Mouse (Mus musculus): Measurements from ENCODE around the gene Vps45.

Vps45 gene

DNA sequence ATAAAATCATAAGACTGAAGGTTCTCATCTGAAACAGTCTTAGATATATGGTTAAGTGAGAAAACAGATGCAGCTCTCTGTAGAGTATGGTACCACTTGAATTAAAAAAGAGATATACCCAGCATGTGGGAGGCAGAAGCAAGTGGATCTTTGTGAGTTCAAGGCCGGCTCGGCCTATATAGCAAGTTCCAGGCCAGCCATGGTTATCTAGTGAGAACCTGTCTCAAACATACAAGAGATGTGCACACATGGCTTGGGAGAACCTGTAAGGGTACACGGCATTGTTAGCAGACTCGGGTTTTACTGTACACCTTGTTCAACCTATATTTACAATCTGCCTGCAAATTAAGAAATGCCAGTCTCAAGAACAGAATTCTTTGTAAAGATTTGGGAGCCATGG, 19.4 kb downstream of the Vps45 start:
- no peak for DNase-seq (ENCODE audit: low read depth, low spot score)

- no peak for DNase-seq (ENCODE audit: low read depth, low spot score)
Measured at GRCm38 (mm10) chr3:96038156-96038555, 20.1 kb downstream of the Vps45 start.

- DNase-seq (ENCODE audit: low read depth, low spot score), result no peak
Measured at GRCm38 (mm10) chr3:96036796-96037195, 21.5 kb downstream of the Vps45 start.

DNA sequence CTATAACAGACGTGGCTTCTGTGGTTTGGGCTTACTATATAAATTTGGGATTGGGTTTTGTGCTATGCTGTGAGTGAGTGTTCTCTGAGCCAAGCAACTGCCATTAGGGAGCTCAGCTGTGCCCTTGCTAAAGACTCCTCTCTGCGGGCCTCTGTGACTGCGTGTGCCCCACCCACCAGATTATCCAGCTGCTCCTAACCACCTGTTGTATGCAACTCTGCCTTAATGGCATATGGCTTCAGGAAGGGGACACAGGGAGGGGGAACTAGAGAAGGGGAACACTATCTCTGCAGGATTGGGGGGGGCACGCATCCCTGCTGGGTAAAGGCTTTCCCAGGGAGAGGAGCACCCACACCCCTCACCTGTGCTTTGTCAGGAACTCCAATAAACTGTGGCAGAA, 25.2 kb downstream of the Vps45 start:
- no peak for DNase-seq (ENCODE audit: low read depth, low spot score)

DNA sequence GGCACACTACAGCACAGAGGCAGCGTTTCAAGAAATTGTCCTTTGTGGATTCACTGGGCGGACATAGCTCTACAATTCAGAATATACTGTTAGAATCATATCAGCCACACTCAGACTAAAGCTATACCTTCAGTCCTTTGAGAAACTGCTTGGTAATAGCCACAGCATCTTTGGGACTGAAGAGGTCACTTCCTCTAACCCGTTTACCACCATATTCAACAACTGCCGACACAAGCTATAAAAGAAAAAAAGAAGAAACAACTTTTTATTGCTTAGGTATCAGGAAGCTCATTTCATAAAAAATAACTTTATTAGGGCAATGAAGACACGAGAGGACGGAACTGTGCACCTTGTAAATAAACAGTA, 25.6 kb downstream of the Vps45 start:
- DNase-seq (ENCODE audit: low read depth, low spot score), result no peak

- DNase-seq (ENCODE audit: low read depth, low spot score), result no peak
Measured at GRCm38 (mm10) chr3:96031991-96032651, 26.1 kb downstream of the Vps45 start.

GRCm38 (mm10) chr3:96029766-96030165, 28.5 kb downstream of the Vps45 start:
- no peak for DNase-seq (ENCODE audit: low read depth, low spot score)

GRCm38 (mm10) chr3:96029336-96029735, 28.9 kb downstream of the Vps45 start:
- no peak for DNase-seq (ENCODE audit: low read depth, low spot score)

DNA sequence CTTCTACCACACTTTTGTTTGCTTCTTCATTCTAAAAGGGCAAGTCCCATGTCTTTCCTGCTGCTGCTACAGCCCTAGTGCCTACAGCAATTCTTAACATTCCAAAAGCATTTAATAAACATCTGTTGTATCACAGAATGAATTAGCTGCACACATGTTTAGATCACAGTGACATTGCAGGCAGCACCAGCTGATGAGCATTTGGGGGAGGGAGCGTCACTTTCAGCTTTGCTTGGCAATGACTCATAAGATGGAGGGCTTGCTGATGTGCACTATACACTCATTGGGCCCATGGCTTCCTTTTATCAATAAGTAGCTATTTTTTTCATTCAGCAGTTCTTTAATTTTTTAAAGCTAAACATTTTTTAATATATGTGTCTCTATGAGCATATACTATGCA, 30.4 kb downstream of the Vps45 start:
- DNase-seq (ENCODE audit: low read depth, low spot score), result no peak

- DNase-seq (ENCODE audit: low read depth, low spot score), result no peak
Measured at GRCm38 (mm10) chr3:96027145-96027544, 31.1 kb downstream of the Vps45 start.

- DNase-seq (ENCODE audit: low read depth, low spot score), result no peak
Measured at GRCm38 (mm10) chr3:96021421-96022128, 36.7 kb downstream of the Vps45 start.

GRCm38 (mm10) chr3:96020735-96021134, 37.5 kb downstream of the Vps45 start:
- no peak for DNase-seq (ENCODE audit: low read depth, low spot score)

DNA sequence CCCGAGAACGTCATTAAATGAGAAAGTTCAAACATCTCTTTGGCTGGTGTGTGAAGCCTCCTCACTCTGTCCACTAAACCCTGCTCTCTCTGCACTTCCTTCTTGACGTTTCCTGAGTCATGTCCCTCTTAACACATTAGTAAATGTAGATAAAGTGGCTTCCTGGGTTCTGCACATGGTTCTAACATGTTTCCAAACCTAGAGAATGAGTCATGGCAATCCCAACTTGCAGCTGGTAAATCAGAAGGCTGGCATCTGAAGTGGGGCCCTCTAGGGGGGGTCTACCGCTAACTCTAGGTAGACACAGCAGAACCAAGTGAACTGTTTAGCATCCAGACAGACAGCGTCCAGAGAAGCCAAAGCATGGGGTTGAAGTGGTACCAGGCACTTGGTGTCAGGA, 40.8 kb downstream of the Vps45 start:
- DNase-seq (ENCODE audit: low read depth, low spot score), result no peak

- DNase-seq (ENCODE audit: low read depth, low spot score), result no peak
Measured at GRCm38 (mm10) chr3:96016257-96016889, 41.9 kb downstream of the Vps45 start.

GRCm38 (mm10) chr3:96015681-96016080, 42.6 kb downstream of the Vps45 start:
- DNase-seq (ENCODE audit: low read depth, low spot score), result no peak

DNA sequence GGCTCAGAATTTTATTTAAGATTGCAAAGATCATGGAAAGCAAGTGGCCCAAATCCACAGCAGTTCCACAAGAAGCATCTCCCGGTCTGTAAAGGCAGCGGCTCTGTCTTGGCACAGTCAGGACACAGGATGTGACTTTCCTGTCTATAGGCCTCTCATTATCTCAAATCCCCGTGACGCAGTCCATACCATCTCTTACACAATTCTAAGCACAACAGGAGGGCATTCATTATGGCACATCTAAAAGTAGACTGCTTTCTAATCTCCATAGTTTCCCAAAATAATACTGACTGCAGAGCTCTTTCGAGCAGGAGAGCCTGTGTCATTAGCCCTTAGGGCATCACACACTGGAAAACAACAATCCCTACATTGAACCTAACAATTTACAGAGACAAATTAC, 45.5 kb downstream of the Vps45 start:
- no peak for DNase-seq (ENCODE audit: low read depth, low spot score)

DNA sequence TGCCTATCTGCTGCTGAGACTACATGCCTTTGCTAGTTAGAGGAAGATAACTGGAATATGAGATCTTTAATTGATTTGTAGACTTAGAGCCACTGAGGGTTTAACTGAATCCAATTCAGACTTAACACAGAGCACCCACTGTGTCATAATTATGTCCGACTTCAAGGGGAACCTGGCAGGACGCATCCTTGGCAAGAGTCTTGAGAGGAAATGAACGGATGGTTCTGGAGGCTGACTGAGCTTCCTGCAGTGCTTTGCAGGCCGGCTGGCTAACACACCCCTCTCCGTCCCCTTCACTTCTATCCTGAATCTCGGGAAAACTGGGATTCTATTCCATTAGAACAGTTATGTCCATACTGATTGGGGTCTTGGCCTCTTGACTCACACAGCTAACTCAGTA, 49.8 kb downstream of the Vps45 start:
- DNase-seq (ENCODE audit: low read depth, low spot score), result no peak

DNA sequence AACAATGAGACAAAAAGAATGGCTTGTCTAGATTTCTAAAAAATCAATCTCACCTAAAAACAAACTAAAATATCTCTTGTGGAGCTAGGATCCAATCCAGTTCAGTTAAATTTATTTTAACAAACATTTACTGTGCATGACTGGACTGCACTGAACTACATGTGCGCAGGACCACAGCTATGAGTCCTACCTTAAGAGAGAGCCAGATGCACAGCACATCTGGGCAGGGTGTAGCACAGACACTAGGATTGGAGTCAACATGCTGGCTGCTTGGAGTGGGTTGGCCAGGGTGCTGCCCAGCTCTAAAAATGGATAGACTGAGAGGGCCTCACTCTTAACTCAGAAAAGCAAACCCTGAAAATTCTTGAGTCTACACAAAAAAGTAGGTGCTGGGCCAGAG, 56.7 kb downstream of the Vps45 start:
- no peak for DNase-seq (ENCODE audit: low read depth, low spot score)

GRCm38 (mm10) chr3:96000921-96001501, 57.3 kb downstream of the Vps45 start:
- DNase-seq (ENCODE audit: low read depth, low spot score), result no peak

DNA sequence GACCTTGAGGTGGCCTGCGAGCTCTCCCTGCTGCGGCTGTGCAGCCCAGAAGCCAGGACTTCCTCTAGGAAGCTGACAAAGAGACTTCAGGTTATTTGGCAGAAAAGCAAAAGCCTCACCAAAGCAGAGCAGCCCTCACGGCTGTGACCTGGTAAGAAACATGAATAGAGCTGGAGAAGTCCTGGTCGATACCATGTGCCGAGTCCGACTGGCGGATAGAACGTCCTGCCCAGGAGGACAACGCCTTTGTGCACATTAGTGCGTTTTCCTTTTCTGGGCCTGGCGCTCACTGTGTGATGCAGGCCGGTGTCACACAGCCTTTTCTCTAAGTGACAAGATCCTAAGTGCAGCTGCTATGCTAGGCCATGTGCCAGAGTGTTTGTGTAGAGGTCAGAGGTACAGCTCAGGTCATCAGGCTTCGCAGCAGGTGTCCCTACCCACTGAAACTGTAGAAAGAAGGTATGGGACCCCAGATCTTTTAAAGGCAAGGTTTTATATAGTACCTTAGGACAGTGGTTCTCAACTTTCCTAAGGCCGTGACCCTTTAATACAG, 58.1 kb downstream of the Vps45 start:
- DNase-seq (ENCODE audit: low read depth, low spot score), result no peak

DNA sequence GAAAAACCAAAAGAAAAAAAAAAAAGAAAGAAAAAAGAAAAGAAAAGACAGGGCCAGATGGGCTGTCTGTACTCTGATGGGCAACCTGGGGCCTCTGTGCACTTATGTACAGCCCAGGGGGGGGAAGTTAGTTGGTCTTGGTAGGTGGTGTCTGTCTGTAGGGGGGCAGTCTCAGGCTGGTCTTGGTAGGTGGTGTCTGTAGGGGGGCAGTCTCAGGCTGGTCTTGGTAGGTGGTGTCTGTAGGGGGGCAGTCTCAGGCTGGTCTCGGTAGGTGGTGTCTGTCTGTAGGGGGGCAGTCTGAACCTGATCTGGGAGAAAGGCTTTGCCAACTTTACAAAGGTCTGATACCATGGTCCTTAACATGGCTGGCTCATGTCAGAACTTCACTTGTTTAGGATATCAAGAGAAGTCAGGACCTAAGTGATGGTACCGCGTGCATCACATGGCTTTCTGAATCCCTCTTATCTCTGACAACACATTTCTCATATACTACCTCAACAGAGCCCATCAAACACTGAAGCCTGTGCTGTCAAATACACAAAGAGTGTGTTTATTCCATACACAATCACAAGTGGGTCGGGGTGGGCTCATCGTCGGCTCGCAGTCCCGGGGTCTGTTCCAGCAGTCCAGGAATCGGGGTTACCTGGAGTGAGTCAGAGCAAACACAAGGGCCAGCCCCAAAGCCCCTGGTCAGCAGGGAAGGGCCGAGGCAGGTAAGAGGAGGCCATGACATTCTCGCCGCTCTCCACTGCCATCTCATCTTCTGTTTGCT, 58.8 kb downstream of the Vps45 start:
- no peak for DNase-seq (ENCODE audit: low read depth, low spot score)

Data from ES-CJ7 (cell line).